Mouse (Mus musculus) lung, adult 2 months (tissue): Measurements from ENCODE around the gene Atg9b. TPM values are rescaled to one million over a fixed set of nuclear protein-coding genes. Genes with fewer than 3 reads are reported as not detected.

ENCODE experiments used
- DNase-seq: peaks from one replicate; pipeline ENCODE4 v3.0.0; 2022
- H3K4me1 ChIP-seq: fragments of 200-500 bp; 2 replicates; pipeline ENCODE4 v1.6.1; 2011; ENCODE audit warnings: low read length; ENCODE audit not compliant: control insufficient read depth, insufficient read depth
- H3K4me3 ChIP-seq: fragments of 200-500 bp; replicated peaks from 2 replicates; pipeline ENCODE3; 2011; ENCODE audit warnings: low read depth, mild to moderate bottlenecking, control low read depth, low read length; ENCODE audit errors: extremely low read depth
- CTCF ChIP-seq: fragments of 200-500 bp; IDR thresholded peaks from 2 replicates; pipeline ENCODE4 v1.5.1; 2011; ENCODE audit warnings: mild to moderate bottlenecking, low read length, control low read depth; ENCODE audit not compliant: insufficient read depth
- POLR2A ChIP-seq: fragments of 200-500 bp; IDR thresholded peaks from 2 replicates; pipeline ENCODE4 v1.6.1; 2011; ENCODE audit warnings: low read depth, mild to moderate bottlenecking, control low read depth, low read length, borderline replicate concordance; ENCODE audit errors: extremely low read depth
- WGBS: fragments of 180-500 bp; shearing (Covaris S2); methylation state at CpG from one replicate; pipeline ENCODE4 v1.1.7; 2018; 5-methylcytosine and 5-hydroxymethylcytosine counted together
- polyA plus RNA-seq: library from polyadenylated mRNA; depleted of rRNA; stranded (reverse); fragments of >200 nt; gene quantifications from 2 replicates; pipeline ENCODE4 v1.2.3, GENCODE M21; 2012

Gene Atg9b
- polyA plus RNA-seq, 1 experiment: 9.7 TPM

- H3K4me3 ChIP-seq: peak overlapping the region; percentile 80
- peak; percentile 97 for DNase-seq
- peaks cover 8% of the 10 kb centered on the region for H3K4me1 ChIP-seq
- TF ChIP-seq CTCF: peak; percentile 60
- peak; percentile 68; the same call in 1 of the 2 replicates for TF ChIP-seq POLR2A
- WGBS: 1% methylated on average over 36 of the region's 36 CpGs
Observed at GRCm38 (mm10) chr5:24394165-24394894, 2.4 kb upstream of the Atg9b start.

- H3K4me1 ChIP-seq: peaks cover 8% of the 10 kb centered on the region
- peak; percentile 77 for DNase-seq
- 18% methylated on average over 7 of the region's 7 CpGs for WGBS
- H3K4me3 ChIP-seq: peak within 1 kb of the TSS; percentile 80
- TF ChIP-seq CTCF (peak; percentile 83), POLR2A (no peak)
Observed at GRCm38 (mm10) chr5:24393392-24393997, 1.6 kb upstream of the Atg9b start, which contains the start of gene Abcb8. Gene Abcb8 (plus strand): TSS chr5:24393663.

DNA sequence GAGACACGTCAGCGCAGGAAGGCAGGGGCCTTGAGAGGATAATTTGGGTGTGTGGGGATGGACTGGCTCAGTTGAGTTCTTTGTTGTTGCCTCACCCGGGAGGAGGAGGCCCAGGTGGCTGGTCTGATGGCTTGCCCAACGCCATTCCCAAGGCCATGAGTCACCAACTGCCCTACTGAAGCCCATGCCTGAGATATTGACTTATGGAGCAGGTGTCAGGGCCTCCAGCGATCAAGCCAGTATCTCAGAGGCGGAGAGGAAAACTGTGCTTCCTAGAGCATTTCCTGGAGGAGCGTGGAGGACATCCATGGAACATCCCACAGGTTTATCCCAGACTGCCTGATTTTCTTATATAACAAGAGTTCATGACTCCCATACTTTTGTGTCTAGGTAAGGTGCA lies 781 bp upstream of the Atg9b start:
- no peak for TF ChIP-seq POLR2A
- no peak for TF ChIP-seq CTCF
- no peak for DNase-seq
- Histone ChIP-seq H3K4me1 (peaks cover 13% of the 10 kb centered on the region), H3K4me3 (no peak overlapping the region)
- WGBS: 65% methylated on average over 7 of the region's 7 CpGs

DNA sequence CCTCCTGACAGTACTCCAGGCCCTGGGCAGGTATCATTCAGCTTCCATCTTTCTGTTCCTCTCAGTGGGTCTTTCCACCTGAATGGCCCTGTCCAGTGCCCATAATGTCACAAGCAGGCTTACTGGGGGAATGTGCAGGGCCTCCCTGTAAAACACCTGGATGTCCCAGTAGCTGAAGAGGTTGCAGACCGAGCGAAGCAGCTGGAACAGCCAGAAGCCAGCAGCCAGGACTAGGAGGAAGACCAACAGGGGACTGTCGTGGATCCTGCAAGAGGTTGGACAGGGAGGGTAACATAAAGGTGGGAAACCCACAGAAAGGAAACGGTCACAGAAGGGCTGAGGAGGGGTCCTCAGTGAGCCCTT lies 2.3 kb downstream of the Atg9b start:
- no peak for DNase-seq
- Histone ChIP-seq H3K4me1 (peaks cover 14% of the 10 kb centered on the region), H3K4me3 (no peak overlapping the region)
- WGBS: 84% methylated on average over 4 of the region's 4 CpGs
- TF ChIP-seq POLR2A (no peak), CTCF (no peak)

DNA sequence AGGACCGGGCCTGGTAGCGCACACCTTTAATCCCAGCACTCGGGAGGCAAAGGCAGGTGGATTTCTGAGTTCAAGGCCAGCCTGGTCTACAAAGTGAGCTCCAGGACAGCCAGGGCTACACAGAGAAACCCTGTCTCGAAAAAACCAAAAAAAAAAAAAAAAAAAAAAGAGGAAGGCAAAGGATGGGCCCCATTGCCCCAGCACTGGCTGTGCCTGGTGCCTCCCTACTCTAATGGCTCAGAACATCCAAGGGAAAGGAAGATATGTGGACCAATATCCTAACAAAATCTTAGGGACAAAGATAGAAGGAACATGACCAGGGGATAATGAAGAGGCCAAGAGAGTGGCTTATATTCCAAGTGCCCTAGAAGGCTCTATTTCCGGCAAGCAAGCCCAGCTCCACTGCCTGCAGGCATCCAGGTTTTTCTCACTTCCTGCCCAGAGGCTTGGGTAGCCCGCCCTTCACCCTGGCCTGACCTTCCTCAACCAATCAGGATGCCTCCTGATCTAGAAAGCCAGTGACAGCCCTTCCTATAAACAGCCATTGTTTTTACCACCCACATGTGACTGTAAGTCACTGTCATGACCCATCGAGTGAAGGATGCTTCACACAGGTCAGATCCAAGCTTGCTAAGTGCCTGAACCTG lies 2.8 kb downstream of the Atg9b start:
- Histone ChIP-seq H3K4me1 (peaks cover 17% of the 10 kb centered on the region), H3K4me3 (no peak overlapping the region)
- WGBS: 58% methylated on average over 7 of the region's 7 CpGs
- no peak for DNase-seq
- TF ChIP-seq CTCF (no peak), POLR2A (no peak)

GRCm38 (mm10) chr5:24388246-24388915 lies 3.6 kb downstream of the Atg9b start:
- DNase-seq: no peak
- H3K4me1 ChIP-seq: peaks cover 19% of the 10 kb centered on the region
- WGBS: 31% methylated on average over 26 of the region's 26 CpGs
- H3K4me3 ChIP-seq: peak overlapping the region; percentile 43
- no peak for TF ChIP-seq CTCF
- no peak for TF ChIP-seq POLR2A

DNA sequence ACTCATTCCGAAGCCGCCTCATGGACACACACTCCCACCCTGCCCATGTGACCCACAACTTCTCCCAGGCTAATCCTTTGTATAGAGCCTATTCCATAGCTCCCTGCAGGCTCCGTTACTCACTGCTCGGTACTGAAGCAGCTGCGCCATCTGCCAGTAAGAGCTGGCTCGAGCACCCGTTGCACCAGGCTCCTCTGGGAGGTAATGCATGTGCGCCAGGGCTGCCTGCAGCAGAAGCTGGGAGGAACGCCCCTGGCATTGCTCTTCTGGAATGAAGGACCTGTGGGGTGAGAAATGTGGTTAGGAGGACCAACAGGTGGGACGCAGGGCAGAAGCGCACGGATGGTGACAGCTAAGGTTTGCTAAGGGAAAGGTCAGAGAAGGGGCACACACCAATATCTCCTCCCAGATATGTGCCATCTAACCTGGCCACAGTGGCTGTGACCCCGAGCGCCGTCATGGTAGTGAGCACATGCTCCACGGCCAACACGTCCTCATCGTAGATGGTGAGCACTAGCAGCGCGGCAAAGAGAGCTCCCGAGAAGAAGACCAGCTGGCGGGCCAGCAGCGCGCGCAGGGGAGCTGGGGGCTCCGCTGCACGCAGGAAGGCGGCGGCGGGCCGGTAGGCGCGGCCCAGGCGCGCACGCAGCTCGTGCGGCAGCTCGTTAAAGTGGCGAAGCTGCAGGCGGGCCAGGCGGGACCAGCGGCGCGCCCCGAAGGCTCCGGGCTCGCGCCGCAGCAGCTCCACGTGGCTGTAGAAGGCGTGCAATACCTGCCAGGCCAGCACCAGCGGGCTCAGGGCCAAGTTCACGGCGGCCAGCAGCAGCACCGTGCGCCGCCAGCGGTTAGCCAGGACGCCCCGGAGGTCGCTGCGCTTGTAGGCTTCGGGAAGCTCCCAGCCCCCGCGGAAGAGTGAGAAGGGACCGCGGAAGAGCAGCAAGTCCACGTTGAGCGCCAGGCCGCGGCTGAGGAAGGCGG lies 4.4 kb downstream of the Atg9b start:
- Histone ChIP-seq H3K4me1 (peaks cover 23% of the 10 kb centered on the region), H3K4me3 (peak overlapping the region; percentile 43)
- 2% methylated on average over 73 of the region's 73 CpGs for WGBS
- no peak for TF ChIP-seq CTCF
- no peak for TF ChIP-seq POLR2A
- peak; percentile 58 for DNase-seq

- Histone ChIP-seq H3K4me3 (no peak overlapping the region), H3K4me1 (peaks cover 23% of the 10 kb centered on the region)
- no peak for DNase-seq
- 86% methylated on average over 10 of the region's 10 CpGs for WGBS
- TF ChIP-seq POLR2A: no peak
- TF ChIP-seq CTCF: no peak
Observed at GRCm38 (mm10) chr5:24385887-24386550, 5.9 kb downstream of the Atg9b start.
